Mouse (Mus musculus): ENCODE results near the gene Bfar.

DNA sequence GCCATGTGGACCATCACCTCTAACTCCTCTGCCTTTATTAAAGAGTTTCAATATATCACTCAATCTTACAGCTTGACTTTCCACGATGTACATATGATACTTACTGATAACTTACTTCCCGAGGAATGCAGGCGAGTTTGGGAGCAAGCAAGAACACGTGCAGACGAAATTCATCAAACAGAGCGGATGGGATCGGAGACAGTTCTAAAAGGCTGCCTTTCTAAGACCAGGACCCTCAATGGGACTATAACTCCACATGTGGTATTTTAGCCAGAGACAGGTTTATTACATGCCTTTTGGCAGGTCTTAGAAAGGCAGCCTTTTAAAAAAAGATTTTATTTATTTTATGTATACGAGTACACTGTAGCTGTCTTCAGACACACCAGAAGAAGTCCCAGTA, 64.3 kb downstream of the Bfar start:
- TF ChIP-seq CTCF (IDR thresholded peaks at IDR 0.05; ENCODE audit: low read depth, low read length), result no peak
- no peak for TF ChIP-seq POLR2AphosphoS5 (IDR thresholded peaks at IDR 0.05; ENCODE audit: insufficient replicate concordance, low read depth, low read length)
- TF ChIP-seq GATA1 (IDR thresholded peaks at IDR 0.05; ENCODE audit: borderline replicate concordance, low read length), result no peak

Measured in G1E (cell line).